In genomic region chr1:59508463-59509139, GRCm38 (mm10) we compare ENCODE assay signal across 9 mouse cellular contexts. TPM values are rescaled to one million over a fixed set of nuclear protein-coding genes. Genes with fewer than 3 reads are reported as not detected.
DNase-seq lines count a peak whose midpoint lies in the region; ATAC-seq and TF ChIP-seq lines count a peak whose summit lies in the region.
"Had no signal": no experiment of that assay in that cellular context is flagged by ENCODE, and none has a peak within 500 bp of the region (broad histone marks: within the 10 kb centered on the region; RNA-seq: fewer than 3 reads in every experiment).

No protein-coding gene starts in this region.

- no peak for TF ChIP-seq CTCF in intestine, postnatal 0 days (IDR thresholded peaks at IDR 0.05; ENCODE audit: low read depth)

- intact Hi-C loops in gastrocnemius, postnatal 14 days (cut with DNase I; ENCODE audit: low total_unique reads) = no loop called here

- H3K9me3 ChIP-seq in forebrain, embryonic 11.5 days (ENCODE audit: control insufficient read depth, low read length) = no peaks in the 10 kb centered on the region
- no peaks in the 10 kb centered on the region for H3K9me3 ChIP-seq in forebrain, embryonic 13.5 days (replicated peaks)
- no peaks in the 10 kb centered on the region for H3K9me3 ChIP-seq in intestine, postnatal 0 days (ENCODE audit: control insufficient read depth)
- H3K9me3 ChIP-seq: G1E had no signal

- H3K4me1 ChIP-seq in forebrain, embryonic 11.5 days (replicated peaks; ENCODE audit: control insufficient read depth, insufficient read depth, low read length) = no peaks in the 10 kb centered on the region; the same call in 1 of the 2 replicates
- peaks cover 13% of the 10 kb centered on the region for H3K4me1 ChIP-seq in forebrain, embryonic 13.5 days
- H3K4me1 ChIP-seq in intestine, postnatal 0 days (replicated peaks; ENCODE audit: control insufficient read depth, insufficient read depth, low read length) = no peaks in the 10 kb centered on the region

- no peaks in the 10 kb centered on the region for H3K27me3 ChIP-seq in forebrain, embryonic 11.5 days (ENCODE audit: control insufficient read depth, insufficient read depth, low read length)
- H3K27me3 ChIP-seq in forebrain, embryonic 13.5 days = 0 out of 2 replicates have a peak, but pooled peaks cover 11% of the 10 kb centered on the region
- no peaks in the 10 kb centered on the region for H3K27me3 ChIP-seq in intestine, postnatal 0 days (replicated peaks; ENCODE audit: control insufficient read depth, insufficient read depth, low read length)

- no peak overlapping the region for H3K9ac ChIP-seq in forebrain, embryonic 11.5 days (ENCODE audit: low read length)
- H3K9ac ChIP-seq in forebrain, embryonic 13.5 days = no peak overlapping the region
- H3K9ac ChIP-seq in intestine, postnatal 0 days (ENCODE audit: low read depth, low read length) = no peak overlapping the region

- ATAC-seq in forebrain, embryonic 11.5 days (replicated peaks; ENCODE audit: low FRiP score) = no peak
- ATAC-seq in forebrain, embryonic 13.5 days = no peak
- no peak for ATAC-seq in intestine, postnatal 0 days

- H3K27ac ChIP-seq in forebrain, embryonic 11.5 days (ENCODE audit: low read depth, low read length) = no peak overlapping the region
- no peak overlapping the region for H3K27ac ChIP-seq in forebrain, embryonic 13.5 days
- no peak overlapping the region for H3K27ac ChIP-seq in intestine, postnatal 0 days (ENCODE audit: low read depth, low read length)

- no peak overlapping the region for H3K4me2 ChIP-seq in forebrain, embryonic 11.5 days (ENCODE audit: low read depth, low read length, severe bottlenecking)
- H3K4me2 ChIP-seq in forebrain, embryonic 13.5 days = no peak overlapping the region
- no peak overlapping the region for H3K4me2 ChIP-seq in intestine, postnatal 0 days (replicated peaks; ENCODE audit: low read depth)

- WGBS in forebrain, embryonic 11.5 days = 36% methylated on average over 17 of the region's 17 CpGs
- 34% methylated on average over 17 of the region's 17 CpGs for WGBS in forebrain, embryonic 13.5 days
- 65% methylated on average over 17 of the region's 17 CpGs for WGBS in intestine, postnatal 0 days

- no peaks in the 10 kb centered on the region for H3K36me3 ChIP-seq in forebrain, embryonic 11.5 days (ENCODE audit: control insufficient read depth, insufficient read depth, low read length)
- H3K36me3 ChIP-seq in forebrain, embryonic 13.5 days (ENCODE audit: poor library complexity, severe bottlenecking) = no peaks in the 10 kb centered on the region
- H3K36me3 ChIP-seq in intestine, postnatal 0 days (ENCODE audit: control insufficient read depth, insufficient read depth) = no peaks in the 10 kb centered on the region
- H3K36me3 ChIP-seq: G1E had no signal

- H3K4me3 ChIP-seq in forebrain, embryonic 11.5 days (ENCODE audit: low read depth, low read length) = no peak overlapping the region
- H3K4me3 ChIP-seq in forebrain, embryonic 13.5 days = no peak overlapping the region
- H3K4me3 ChIP-seq in intestine, postnatal 0 days (ENCODE audit: low read depth, low read length) = no peak overlapping the region

- peak; percentile 14 for DNase-seq in layer of hippocampus, adult 11-12 months (ENCODE audit: low spot score)
- no peak for DNase-seq in layer of hippocampus, adult 18-20 months (ENCODE audit: low spot score in 2 of 2)
- peak; percentile 24 for DNase-seq in gastrocnemius, postnatal 14 days
- DNase-seq in kidney, adult 9 months = peak; percentile 17
- peak; percentile 77 for DNase-seq in lung, postnatal 36 days
- DNase-seq in forebrain, embryonic 11.5 days (ENCODE audit: low spot score) = no peak

RNA-seq across cellular contexts. Expression of gene Gm973, which starts 7.5 kb away (rescaled TPM):
- total RNA-seq in layer of hippocampus, adult 18-20 months (2021) = 10 to 100 TPM; 14.8 to 15.1 TPM
- total RNA-seq in gastrocnemius, postnatal 14 days (2021) = under 1 TPM; 0.49 to 0.53 TPM
- polyA plus RNA-seq in forebrain, embryonic 11.5 days (2014; fragmentation: Nextera tagmentation; extraction: Ambion mirVana) = 0.85 and 0.99 TPM in 2 replicates
- 3.0 and 5.1 TPM in 2 replicates for polyA plus RNA-seq in forebrain, embryonic 13.5 days (2015; fragmentation: Nextera tagmentation; extraction: Ambion mirVana)
- 0.33 and 0.72 TPM in 2 replicates for polyA plus RNA-seq in intestine, postnatal 0 days (2015; fragmentation: Nextera tagmentation; extraction: Ambion mirVana)

RNA-seq across cellular contexts. Expression of gene Fzd7, which starts 26.4 kb away (rescaled TPM):
- 1 to 10 TPM; 8.4 to 9.0 TPM for total RNA-seq in layer of hippocampus, adult 18-20 months (2021)
- total RNA-seq in gastrocnemius, postnatal 14 days (2021) = 10 to 100 TPM; 21.6 to 26.0 TPM
- 12.7 and 15.4 TPM in 2 replicates for polyA plus RNA-seq in forebrain, embryonic 11.5 days (2014; fragmentation: Nextera tagmentation; extraction: Ambion mirVana)
- 2.8 and 3.4 TPM in 2 replicates for polyA plus RNA-seq in forebrain, embryonic 13.5 days (2015; fragmentation: Nextera tagmentation; extraction: Ambion mirVana)
- polyA plus RNA-seq in intestine, postnatal 0 days (2015; fragmentation: Nextera tagmentation; extraction: Ambion mirVana) = 2.6 and 3.0 TPM in 2 replicates

Comparison
In these comparisons a context has a peak if more than half of its experiments do, and no peak if none do; other contexts are left out.
1. DNase-seq: peak in layer of hippocampus, adult 11-12 months (single experiment), gastrocnemius, postnatal 14 days (single experiment), kidney, adult 9 months (single experiment) and lung, postnatal 36 days (single experiment); none in layer of hippocampus, adult 18-20 months (0 of 2) and forebrain, embryonic 11.5 days (single experiment).